Mouse (Mus musculus): ENCODE results near the gene Syngap1.

- no peak for TF ChIP-seq CTCF (IDR thresholded peaks at IDR 0.05; ENCODE audit: borderline replicate concordance, control insufficient read depth, extremely low read depth, insufficient read depth, low read length, poor library complexity)
- no peak for TF ChIP-seq POLR2A (IDR thresholded peaks at IDR 0.05; ENCODE audit: control insufficient read depth, extremely low read depth, insufficient read depth, low read length, poor library complexity)
Observed at GRCm38 (mm10) chr17:26893492-26893891, 47.6 kb upstream of the Syngap1 start.
